Mouse (Mus musculus) hindbrain, embryonic 12.5 days (tissue): ENCODE results near the gene Map4k1. TPM values are rescaled to one million over a fixed set of nuclear protein-coding genes. Genes with fewer than 3 reads are reported as not detected.

Source experiments
- ATAC-seq: fragments of 200-750 bp; cut with Nextera tagmentation; 2 replicates; pipeline ENCODE4 v1.8.0; 2017; ENCODE audit warnings: moderate TSS enrichment; ENCODE audit not compliant: low FRiP score
- H3K27ac ChIP-seq: fragments of 300-500 bp; sonication (generic); 2 replicates; pipeline ENCODE4 v1.5.1; 2016; ENCODE audit warnings: mild to moderate bottlenecking
- H3K27me3 ChIP-seq: fragments of 300-500 bp; sonication (generic); 2 replicates; pipeline ENCODE4 v1.6.1; 2016; ENCODE audit warnings: mild to moderate bottlenecking
- H3K36me3 ChIP-seq: fragments of 300-500 bp; sonication (generic); 2 replicates; pipeline ENCODE4 v1.6.1; 2016; ENCODE audit warnings: mild to moderate bottlenecking
- H3K4me1 ChIP-seq: fragments of 300-500 bp; sonication (generic); 2 replicates; pipeline ENCODE4 v1.6.1; 2016
- H3K4me2 ChIP-seq: fragments of 300-500 bp; sonication (generic); replicated peaks from 2 replicates; pipeline ENCODE4 v1.6.1; 2016; ENCODE audit warnings: mild to moderate bottlenecking
- H3K4me3 ChIP-seq: fragments of 300-500 bp; sonication (generic); 2 replicates; pipeline ENCODE4 v1.5.1; 2016; ENCODE audit warnings: mild to moderate bottlenecking
- H3K9ac ChIP-seq: fragments of 300-500 bp; sonication (generic); 2 replicates; pipeline ENCODE4 v1.6.1; 2016; ENCODE audit warnings: mild to moderate bottlenecking, moderate library complexity
- H3K9me3 ChIP-seq: fragments of 300-500 bp; sonication (generic); replicated peaks from 2 replicates; pipeline ENCODE4 v1.6.1; 2016; ENCODE audit warnings: mild to moderate bottlenecking
- WGBS: fragments of 180-500 bp; shearing (Covaris S2); methylation state at CpG from one replicate; pipeline ENCODE4 v1.1.7; 2016; 5-methylcytosine and 5-hydroxymethylcytosine counted together
- polyA plus RNA-seq: library from polyadenylated mRNA; unstranded; fragments of >200 nt; fragmentation: Nextera tagmentation; extraction: Ambion mirVana; gene quantifications from 2 replicates; pipeline ENCODE4 v1.2.1, GENCODE M21; 2016

Gene Map4k1
- polyA plus RNA-seq, 1 experiment from 2014 or later: 4.9 TPM

GRCm38 (mm10) chr7:28945416-28946270, 36.2 kb upstream of the Map4k1 start:
- ATAC-seq: peak; percentile 50; the same call in 1 of the 2 replicates
- Histone ChIP-seq H3K4me1 (peaks cover 54% of the 10 kb centered on the region), H3K27ac (peak overlapping the region; percentile 69), H3K9me3 (no peaks in the 10 kb centered on the region), H3K4me3 (no peak overlapping the region), H3K36me3 (peaks cover 3% of the 10 kb centered on the region; the same call in 1 of the 2 replicates), H3K27me3 (no peaks in the 10 kb centered on the region), H3K9ac (no peak overlapping the region), H3K4me2 (no peak overlapping the region)
- WGBS: 51% methylated on average over 10 of the region's 10 CpGs

- 40% methylated on average over 1 of the region's 1 CpGs for WGBS
- H3K4me1 ChIP-seq: peaks cover 49% of the 10 kb centered on the region
- no peak overlapping the region for H3K4me2 ChIP-seq
- no peak overlapping the region for H3K4me3 ChIP-seq
- no peak for ATAC-seq
- peak overlapping the region; percentile 69 for H3K27ac ChIP-seq
- no peaks in the 10 kb centered on the region for H3K9me3 ChIP-seq
- no peak overlapping the region for H3K9ac ChIP-seq
- no peaks in the 10 kb centered on the region for H3K27me3 ChIP-seq
- H3K36me3 ChIP-seq: peaks cover 3% of the 10 kb centered on the region; the same call in 1 of the 2 replicates
Measured at GRCm38 (mm10) chr7:28946271-28946610, 35.6 kb upstream of the Map4k1 start.

DNA sequence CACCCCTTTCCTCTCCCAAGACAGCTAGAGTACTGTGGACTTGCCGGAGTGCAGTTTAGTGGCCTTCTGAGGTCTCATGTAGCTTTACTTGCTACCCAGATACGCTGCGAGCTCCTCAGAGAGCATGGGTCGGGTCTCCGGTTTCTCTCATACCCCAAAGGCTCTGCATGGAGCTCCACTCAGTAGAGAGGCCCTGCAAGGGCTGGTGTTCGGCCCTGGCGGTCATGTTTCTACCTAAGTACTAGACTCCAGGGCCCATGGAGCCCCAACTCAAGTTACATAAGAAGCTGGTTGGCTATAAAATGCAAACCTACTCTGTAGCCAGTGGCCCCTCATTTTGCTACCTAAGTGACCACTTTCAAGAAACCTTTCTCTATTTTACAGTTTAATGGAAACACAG, 33.1 kb upstream of the Map4k1 start:
- Histone ChIP-seq H3K4me1 (peaks cover 62% of the 10 kb centered on the region), H3K9ac (no peak overlapping the region), H3K27ac (peak overlapping the region; percentile 52; the same call in 1 of the 2 replicates), H3K4me2 (no peak overlapping the region), H3K27me3 (no peaks in the 10 kb centered on the region), H3K9me3 (no peaks in the 10 kb centered on the region), H3K4me3 (no peak overlapping the region), H3K36me3 (peaks cover 3% of the 10 kb centered on the region; the same call in 1 of the 2 replicates)
- WGBS: 85% methylated on average over 7 of the region's 7 CpGs
- no peak for ATAC-seq

DNA sequence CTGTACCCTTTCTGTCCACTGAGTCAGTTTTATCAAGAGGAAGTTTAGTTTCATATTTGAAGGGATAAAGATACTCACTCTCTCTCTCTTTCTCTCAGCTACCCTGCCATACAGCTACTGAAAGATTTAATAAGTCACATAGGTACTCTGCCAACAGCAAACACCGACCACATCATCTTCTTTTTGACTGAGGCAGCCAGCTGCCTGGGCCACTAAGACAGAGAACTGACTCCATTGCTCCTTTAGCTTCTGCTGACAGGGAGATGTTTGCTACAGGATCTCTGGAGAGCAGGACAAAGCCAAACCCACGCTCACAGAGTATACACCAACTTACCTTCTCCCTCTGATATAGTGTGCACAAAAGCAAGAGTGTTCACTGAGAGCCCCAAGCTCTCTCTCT, 32.6 kb upstream of the Map4k1 start:
- no peak overlapping the region for H3K4me2 ChIP-seq
- H3K27ac ChIP-seq: peak overlapping the region; percentile 26; the same call in 1 of the 2 replicates
- H3K9me3 ChIP-seq: no peaks in the 10 kb centered on the region
- no peak overlapping the region for H3K9ac ChIP-seq
- no peak for ATAC-seq
- peaks cover 3% of the 10 kb centered on the region; the same call in 1 of the 2 replicates for H3K36me3 ChIP-seq
- 83% methylated on average over 2 of the region's 2 CpGs for WGBS
- H3K4me1 ChIP-seq: peaks cover 66% of the 10 kb centered on the region
- H3K27me3 ChIP-seq: no peaks in the 10 kb centered on the region
- H3K4me3 ChIP-seq: no peak overlapping the region

- no peak overlapping the region for H3K9ac ChIP-seq
- no peak overlapping the region for H3K27ac ChIP-seq
- peaks cover 3% of the 10 kb centered on the region; the same call in 1 of the 2 replicates for H3K36me3 ChIP-seq
- no peaks in the 10 kb centered on the region for H3K9me3 ChIP-seq
- H3K4me3 ChIP-seq: no peak overlapping the region
- H3K4me1 ChIP-seq: peaks cover 62% of the 10 kb centered on the region
- no peaks in the 10 kb centered on the region for H3K27me3 ChIP-seq
- H3K4me2 ChIP-seq: no peak overlapping the region
- 90% methylated on average over 10 of the region's 10 CpGs for WGBS
- ATAC-seq: no peak
Measured at GRCm38 (mm10) chr7:28950346-28951037, 31.4 kb upstream of the Map4k1 start.

DNA sequence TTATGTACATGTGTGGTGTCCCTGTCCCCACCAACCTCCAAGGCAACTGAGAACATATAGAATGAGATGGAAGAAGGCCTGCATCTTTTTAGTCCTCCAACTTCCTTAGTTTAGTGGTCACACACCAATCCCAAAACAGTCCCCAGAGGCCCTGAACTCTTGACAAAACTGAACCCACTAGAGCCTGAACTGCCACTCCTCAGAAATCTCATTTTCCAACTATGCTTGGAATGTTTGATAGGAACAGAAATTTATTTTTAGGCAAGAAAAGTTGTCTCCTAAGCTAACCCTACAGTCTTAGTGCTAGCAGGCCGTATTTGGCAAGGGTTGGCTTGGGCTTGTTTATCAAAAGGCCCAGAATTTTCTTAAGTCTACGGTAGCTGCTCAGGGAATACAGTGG, 30.1 kb upstream of the Map4k1 start:
- Histone ChIP-seq H3K27ac (no peak overlapping the region), H3K4me2 (no peak overlapping the region), H3K4me3 (no peak overlapping the region), H3K9ac (no peak overlapping the region), H3K36me3 (peaks cover 3% of the 10 kb centered on the region; the same call in 1 of the 2 replicates), H3K4me1 (peaks cover 53% of the 10 kb centered on the region), H3K9me3 (no peaks in the 10 kb centered on the region), H3K27me3 (no peaks in the 10 kb centered on the region)
- WGBS: 87% methylated on average over 2 of the region's 2 CpGs
- ATAC-seq: no peak

GRCm38 (mm10) chr7:28952786-28953185, 29.1 kb upstream of the Map4k1 start:
- ATAC-seq: no peak
- H3K9me3 ChIP-seq: no peaks in the 10 kb centered on the region
- 32% methylated on average over 3 of the region's 3 CpGs for WGBS
- no peak overlapping the region for H3K4me3 ChIP-seq
- peaks cover 50% of the 10 kb centered on the region for H3K4me1 ChIP-seq
- no peaks in the 10 kb centered on the region for H3K27me3 ChIP-seq
- H3K36me3 ChIP-seq: peaks cover 3% of the 10 kb centered on the region; the same call in 1 of the 2 replicates
- no peak overlapping the region for H3K4me2 ChIP-seq
- no peak overlapping the region for H3K9ac ChIP-seq
- H3K27ac ChIP-seq: peak overlapping the region; percentile 31; the same call in 1 of the 2 replicates

- no peak overlapping the region for H3K4me3 ChIP-seq
- peaks cover 50% of the 10 kb centered on the region for H3K4me1 ChIP-seq
- no peak overlapping the region for H3K9ac ChIP-seq
- peak; percentile 80 for ATAC-seq
- H3K9me3 ChIP-seq: no peaks in the 10 kb centered on the region
- H3K4me2 ChIP-seq: 0 out of 2 replicates have a peak overlapping the region, but pooled peaks have one; percentile 5
- H3K27ac ChIP-seq: peak overlapping the region; percentile 35; the same call in 1 of the 2 replicates
- no peaks in the 10 kb centered on the region for H3K27me3 ChIP-seq
- WGBS: 9% methylated on average over 2 of the region's 2 CpGs
- H3K36me3 ChIP-seq: 0 out of 2 replicates have a peak, but pooled peaks cover 3% of the 10 kb centered on the region
Measured at GRCm38 (mm10) chr7:28953476-28954376, 28.1 kb upstream of the Map4k1 start.

DNA sequence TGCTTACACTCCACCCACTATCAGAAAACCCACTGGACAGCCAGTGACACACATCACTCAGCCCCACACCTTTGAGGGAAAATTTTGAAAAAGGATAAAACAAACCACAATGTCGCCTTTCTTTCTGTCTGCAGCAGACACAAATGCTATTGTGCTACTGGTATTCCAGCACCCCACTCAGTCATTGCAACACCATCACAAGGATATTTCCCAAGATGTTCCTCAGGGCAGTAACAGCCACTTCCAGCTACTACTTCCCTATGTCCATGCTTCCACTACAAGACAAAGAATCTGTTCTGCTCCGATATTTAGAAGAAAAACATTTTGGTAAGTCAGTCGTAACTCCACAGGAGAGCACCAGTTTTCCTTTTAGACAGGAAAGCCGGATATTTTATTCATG, 27.1 kb upstream of the Map4k1 start:
- 66% methylated on average over 4 of the region's 4 CpGs for WGBS
- H3K4me1 ChIP-seq: peaks cover 52% of the 10 kb centered on the region
- no peak overlapping the region for H3K4me2 ChIP-seq
- H3K27ac ChIP-seq: no peak overlapping the region; the same call in 1 of the 2 replicates
- no peak overlapping the region for H3K4me3 ChIP-seq
- no peaks in the 10 kb centered on the region for H3K27me3 ChIP-seq
- no peaks in the 10 kb centered on the region for H3K36me3 ChIP-seq
- no peak overlapping the region for H3K9ac ChIP-seq
- ATAC-seq: no peak
- H3K9me3 ChIP-seq: no peaks in the 10 kb centered on the region

- 70% methylated on average over 5 of the region's 5 CpGs for WGBS
- no peaks in the 10 kb centered on the region for H3K27me3 ChIP-seq
- H3K36me3 ChIP-seq: no peaks in the 10 kb centered on the region
- no peak overlapping the region for H3K9ac ChIP-seq
- no peak overlapping the region for H3K4me3 ChIP-seq
- peak overlapping the region; percentile 53; the same call in 1 of the 2 replicates for H3K27ac ChIP-seq
- no peaks in the 10 kb centered on the region for H3K9me3 ChIP-seq
- no peak overlapping the region for H3K4me2 ChIP-seq
- H3K4me1 ChIP-seq: peaks cover 59% of the 10 kb centered on the region
- ATAC-seq: no peak
Measured at GRCm38 (mm10) chr7:28955295-28955897, 26.5 kb upstream of the Map4k1 start.

DNA sequence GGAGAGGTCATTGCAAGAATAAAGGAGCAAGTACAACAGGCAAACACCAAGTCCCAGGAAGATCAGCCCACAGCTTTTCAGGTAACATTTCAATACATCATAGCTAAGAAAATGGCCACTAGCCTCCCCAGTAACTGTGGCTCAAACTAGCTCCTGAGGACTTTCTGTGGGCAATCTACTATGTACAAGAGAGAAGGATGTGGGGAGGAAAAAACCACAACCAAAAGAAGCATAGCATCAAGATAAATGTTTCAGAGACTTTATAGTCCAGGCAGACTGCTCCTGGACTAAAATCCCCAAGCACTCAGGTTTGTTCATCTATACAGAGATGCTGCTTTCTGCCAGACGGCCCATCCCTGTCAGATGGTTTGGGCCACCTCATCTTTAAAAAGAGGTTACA, 25.6 kb upstream of the Map4k1 start:
- Histone ChIP-seq H3K4me1 (peaks cover 67% of the 10 kb centered on the region), H3K36me3 (no peaks in the 10 kb centered on the region), H3K4me3 (no peak overlapping the region), H3K9me3 (no peaks in the 10 kb centered on the region), H3K4me2 (no peak overlapping the region), H3K27me3 (no peaks in the 10 kb centered on the region), H3K9ac (no peak overlapping the region), H3K27ac (no peak overlapping the region)
- no peak for ATAC-seq
- 89% methylated on average over 1 of the region's 1 CpGs for WGBS
